10 mouse cellular contexts compared by ENCODE assay signal in genomic region chr4:134092382-134093288, GRCm38 (mm10). TPM values are rescaled to one million over a fixed set of nuclear protein-coding genes. Genes with fewer than 3 reads are reported as not detected.
DNase-seq lines count a peak whose midpoint lies in the region; ATAC-seq and TF ChIP-seq lines count a peak whose summit lies in the region.
"Had no signal": no experiment of that assay in that cellular context is flagged by ENCODE, and none has a peak within 500 bp of the region (broad histone marks: within the 10 kb centered on the region; RNA-seq: fewer than 3 reads in every experiment).

No protein-coding gene starts in this region.

- no peak overlapping the region for H3K4me2 ChIP-seq in hindbrain, embryonic 13.5 days
- H3K4me2 ChIP-seq: embryonic facial prominence, embryonic 15.5 days; limb, embryonic 12.5 days had no signal

- no peaks in the 10 kb centered on the region for H3K79me2 ChIP-seq in C2C12 (ENCODE audit: control insufficient read depth, insufficient read depth)

- no peak overlapping the region for H3K27ac ChIP-seq in hindbrain, embryonic 10.5 days
- H3K27ac ChIP-seq in hindbrain, embryonic 13.5 days = no peak overlapping the region
- H3K27ac ChIP-seq: embryonic facial prominence, embryonic 15.5 days; limb, embryonic 12.5 days had no signal

- H3ac ChIP-seq in C2C12 (ENCODE audit: control insufficient read depth, insufficient read length, low read depth) = no peak overlapping the region

- peak; percentile 33 for DNase-seq in hindbrain, embryonic 10.5 days (ENCODE audit: low spot score)
- peak; percentile 65 to 74 for DNase-seq in adrenal gland, adult 18-20 months (ENCODE audit: low spot score in 2 of 2)
- peak; percentile 34 to 48 for DNase-seq in left cerebral cortex, postnatal 14 days (ENCODE audit: low spot score in 2 of 2)
- peak; percentile 75 to 82 for DNase-seq in natural killer cell, adult 2 months (ENCODE audit: low spot score in 2 of 2)

- no peak overlapping the region for H3K9ac ChIP-seq in hindbrain, embryonic 13.5 days
- H3K9ac ChIP-seq: embryonic facial prominence, embryonic 15.5 days; limb, embryonic 12.5 days had no signal

- no peaks in the 10 kb centered on the region for H3K9me3 ChIP-seq in hindbrain, embryonic 10.5 days
- H3K9me3 ChIP-seq in hindbrain, embryonic 13.5 days = no peaks in the 10 kb centered on the region
- H3K9me3 ChIP-seq: embryonic facial prominence, embryonic 15.5 days; limb, embryonic 12.5 days had no signal

- no peak for ATAC-seq in hindbrain, embryonic 13.5 days (ENCODE audit: low FRiP score)
- ATAC-seq in erythroid progenitor cell, adult 5-6 weeks (replicated peaks; ENCODE audit: low FRiP score, poor library complexity, severe bottlenecking) = peak; percentile 70
- ATAC-seq in inflammation-experienced regulatory T-cells, adult 6 months = no peak

- no peaks in the 10 kb centered on the region for H3K27me3 ChIP-seq in hindbrain, embryonic 10.5 days (ENCODE audit: insufficient read depth, poor library complexity, severe bottlenecking)
- H3K27me3 ChIP-seq in hindbrain, embryonic 13.5 days = no peaks in the 10 kb centered on the region
- H3K27me3 ChIP-seq in C2C12 (ENCODE audit: control insufficient read depth, insufficient read depth, insufficient read length) = peaks cover 32% of the 10 kb centered on the region
- H3K27me3 ChIP-seq: embryonic facial prominence, embryonic 15.5 days; limb, embryonic 12.5 days had no signal

- intact Hi-C loops in left cerebral cortex, postnatal 14 days (cut with DNase I) = no loop called here

- H3K79me3 ChIP-seq in C2C12 (ENCODE audit: low read depth) = no peaks in the 10 kb centered on the region

- H3K36me3 ChIP-seq in hindbrain, embryonic 10.5 days = no peaks in the 10 kb centered on the region
- no peaks in the 10 kb centered on the region for H3K36me3 ChIP-seq in hindbrain, embryonic 13.5 days
- no peaks in the 10 kb centered on the region for H3K36me3 ChIP-seq in C2C12 (ENCODE audit: control insufficient read depth, insufficient read depth)
- H3K36me3 ChIP-seq: embryonic facial prominence, embryonic 15.5 days; limb, embryonic 12.5 days had no signal

- H3K4me3 ChIP-seq in hindbrain, embryonic 10.5 days = no peak overlapping the region
- no peak overlapping the region for H3K4me3 ChIP-seq in hindbrain, embryonic 13.5 days
- H3K4me3 ChIP-seq in C2C12 (ENCODE audit: insufficient read depth, poor library complexity, severe bottlenecking) = no peak overlapping the region
- H3K4me3 ChIP-seq: embryonic facial prominence, embryonic 15.5 days; limb, embryonic 12.5 days had no signal

- peak; percentile 46 for TF ChIP-seq CTCF in C2C12 (IDR thresholded peaks at IDR 0.05; ENCODE audit: control insufficient read depth, insufficient read depth, insufficient read length)

- WGBS in hindbrain, embryonic 10.5 days = 69% methylated on average over 6 of the region's 6 CpGs
- WGBS in hindbrain, embryonic 13.5 days = 74% methylated on average over 6 of the region's 6 CpGs

- H3K4me1 ChIP-seq in hindbrain, embryonic 10.5 days (replicated peaks) = 0 out of 2 replicates have a peak, but pooled peaks cover 4% of the 10 kb centered on the region
- H3K4me1 ChIP-seq in hindbrain, embryonic 13.5 days (replicated peaks) = no peaks in the 10 kb centered on the region
- H3K4me1 ChIP-seq: embryonic facial prominence, embryonic 15.5 days; limb, embryonic 12.5 days had no signal

TF ChIP-seq in C2C12, 6 proteins besides CTCF, POLR2A, EP300 and RAD21:
- no peak for TF ChIP-seq FOSL1 (IDR thresholded peaks at IDR 0.05; ENCODE audit: insufficient read depth, low read length, poor library complexity, severe bottlenecking)
- no peak for TF ChIP-seq MYOG (IDR thresholded peaks at IDR 0.05; ENCODE audit: control insufficient read depth, extremely low read depth, insufficient read length)
- no peak for TF ChIP-seq MAX (IDR thresholded peaks at IDR 0.05)
- TF ChIP-seq USF1 (IDR thresholded peaks at IDR 0.05; ENCODE audit: low read depth) = no peak
- TF ChIP-seq MYOD1 (IDR thresholded peaks at IDR 0.05; ENCODE audit: control insufficient read depth, insufficient read length, low read depth) = no peak
- TF ChIP-seq CEBPB (IDR thresholded peaks at IDR 0.05; ENCODE audit: low read depth) = no peak

RNA-seq across cellular contexts. Expression of gene Cd52, which starts 2.2 kb away (rescaled TPM):
- 5.3 and 5.5 TPM in 2 replicates for polyA plus RNA-seq in hindbrain, embryonic 10.5 days (2016; fragmentation: Nextera tagmentation; extraction: Ambion mirVana)
- polyA plus RNA-seq in hindbrain, embryonic 13.5 days (2015; fragmentation: Nextera tagmentation; extraction: Ambion mirVana) = 3.9 TPM in 2 replicates
- not detected for polyA plus RNA-seq in C2C12 (2012; fragmentation: generic; extraction: Trizol)
- total RNA-seq in adrenal gland, adult 18-20 months (2021) = 10 to 100 TPM; 14.0 to 19.9 TPM
- total RNA-seq in erythroid progenitor cell, adult 5-6 weeks (2015; ENCODE audit: low replicate concordance) = 157 and 288 TPM in 2 replicates
- 103 and 211 TPM in 2 replicates for total RNA-seq in erythroid progenitor cell, adult 5-6 weeks (2017; ENCODE audit: low replicate concordance)
- 1 to 10 TPM in 1 of 2 experiments, under 1 TPM in 1; 0.99 to 2.4 TPM for total RNA-seq in left cerebral cortex, postnatal 14 days (2021)
- 1,000 to 10,000 TPM; 2,728 to 3,832 (median 3,666) TPM for polyA plus RNA-seq in inflammation-experienced regulatory T-cells, adult 6 months (2017; shearing (Covaris generic))

RNA-seq across cellular contexts. Expression of gene Ubxn11, which starts 9.7 kb away (rescaled TPM):
- polyA plus RNA-seq in hindbrain, embryonic 10.5 days (2016; fragmentation: Nextera tagmentation; extraction: Ambion mirVana) = 7.6 and 11.2 TPM in 2 replicates
- 14.7 and 16.0 TPM in 2 replicates for polyA plus RNA-seq in hindbrain, embryonic 13.5 days (2015; fragmentation: Nextera tagmentation; extraction: Ambion mirVana)
- polyA plus RNA-seq in C2C12 (2012; fragmentation: generic; extraction: Trizol) = 0.80 TPM
- 10 to 100 TPM in 1 of 2 experiments, 1 to 10 TPM in 1; 8.7 to 12.6 TPM for total RNA-seq in adrenal gland, adult 18-20 months (2021)
- total RNA-seq in erythroid progenitor cell, adult 5-6 weeks (2015; ENCODE audit: low replicate concordance) = not detected in 2 replicates
- total RNA-seq in erythroid progenitor cell, adult 5-6 weeks (2017; ENCODE audit: low replicate concordance) = 4.5 TPM in 1 of 2 replicates, not detected in the other
- total RNA-seq in left cerebral cortex, postnatal 14 days (2021) = 10 to 100 TPM; 22.6 to 25.0 TPM
- polyA plus RNA-seq in inflammation-experienced regulatory T-cells, adult 6 months (2017; shearing (Covaris generic)) = 10 to 100 TPM; 36.2 to 54.5 (median 36.5) TPM

RNA-seq across cellular contexts. Expression of gene Crybg2, which starts 32.0 kb away (rescaled TPM):
- polyA plus RNA-seq in hindbrain, embryonic 10.5 days (2016; fragmentation: Nextera tagmentation; extraction: Ambion mirVana) = 1.6 and 2.9 TPM in 2 replicates
- 0.49 and 1.1 TPM in 2 replicates for polyA plus RNA-seq in hindbrain, embryonic 13.5 days (2015; fragmentation: Nextera tagmentation; extraction: Ambion mirVana)
- polyA plus RNA-seq in C2C12 (2012; fragmentation: generic; extraction: Trizol) = not detected
- under 1 TPM in 1 of 2 experiments, not detected in 1; 0.13 TPM for total RNA-seq in adrenal gland, adult 18-20 months (2021)
- 5.0 TPM in 1 of 2 replicates, not detected in the other for total RNA-seq in erythroid progenitor cell, adult 5-6 weeks (2015; ENCODE audit: low replicate concordance)
- not detected in 2 replicates for total RNA-seq in erythroid progenitor cell, adult 5-6 weeks (2017; ENCODE audit: low replicate concordance)
- 1 to 10 TPM; 1.3 to 1.4 TPM for total RNA-seq in left cerebral cortex, postnatal 14 days (2021)
- polyA plus RNA-seq in inflammation-experienced regulatory T-cells, adult 6 months (2017; shearing (Covaris generic)) = 10 to 100 TPM; 10.8 to 23.3 (median 14.1) TPM

RNA-seq across cellular contexts. Expression of gene Sh3bgrl3, which starts 36.0 kb away (rescaled TPM):
- 333 and 386 TPM in 2 replicates for polyA plus RNA-seq in hindbrain, embryonic 10.5 days (2016; fragmentation: Nextera tagmentation; extraction: Ambion mirVana)
- 371 and 393 TPM in 2 replicates for polyA plus RNA-seq in hindbrain, embryonic 13.5 days (2015; fragmentation: Nextera tagmentation; extraction: Ambion mirVana)
- polyA plus RNA-seq in C2C12 (2012; fragmentation: generic; extraction: Trizol) = 375 TPM
- total RNA-seq in adrenal gland, adult 18-20 months (2021) = 100 to 1,000 TPM in 1 of 2 experiments, 10 to 100 TPM in 1; 73.4 to 102 TPM
- 129 and 180 TPM in 2 replicates for total RNA-seq in erythroid progenitor cell, adult 5-6 weeks (2015; ENCODE audit: low replicate concordance)
- 22.6 and 67.0 TPM in 2 replicates for total RNA-seq in erythroid progenitor cell, adult 5-6 weeks (2017; ENCODE audit: low replicate concordance)
- 100 to 1,000 TPM; 204 to 214 TPM for total RNA-seq in left cerebral cortex, postnatal 14 days (2021)
- 1,000 to 10,000 TPM in 2 of 3 experiments, 100 to 1,000 TPM in 1; 884 to 1,358 (median 1,179) TPM for polyA plus RNA-seq in inflammation-experienced regulatory T-cells, adult 6 months (2017; shearing (Covaris generic))

RNA-seq across cellular contexts. Expression of gene Zfp683, which starts 39.0 kb away (rescaled TPM):
- not detected in 2 replicates for polyA plus RNA-seq in hindbrain, embryonic 10.5 days (2016; fragmentation: Nextera tagmentation; extraction: Ambion mirVana)
- not detected in 2 replicates for polyA plus RNA-seq in hindbrain, embryonic 13.5 days (2015; fragmentation: Nextera tagmentation; extraction: Ambion mirVana)
- polyA plus RNA-seq in C2C12 (2012; fragmentation: generic; extraction: Trizol) = not detected
- under 1 TPM in 1 of 2 experiments, not detected in 1; 0.32 TPM for total RNA-seq in adrenal gland, adult 18-20 months (2021)
- total RNA-seq in erythroid progenitor cell, adult 5-6 weeks (2015; ENCODE audit: low replicate concordance) = not detected in 2 replicates
- not detected in 2 replicates for total RNA-seq in erythroid progenitor cell, adult 5-6 weeks (2017; ENCODE audit: low replicate concordance)
- total RNA-seq in left cerebral cortex, postnatal 14 days (2021) = not detected
- polyA plus RNA-seq in inflammation-experienced regulatory T-cells, adult 6 months (2017; shearing (Covaris generic)) = 1 to 10 TPM in 1 of 3 experiments, under 1 TPM in 2; 0.80 to 1.1 (median 0.94) TPM
- polyA plus RNA-seq: embryonic facial prominence, embryonic 15.5 days; limb, embryonic 12.5 days had no signal

Comparison
In these comparisons a context has a peak if more than half of its experiments do, and no peak if none do; other contexts are left out.
1. RNA of gene Cd52, which starts 2.2 kb away (polyA plus RNA-seq): 2,728 to 3,832 TPM in inflammation-experienced regulatory T-cells, adult 6 months; 5.3 to 5.5 TPM in hindbrain, embryonic 10.5 days, 3.9 TPM in hindbrain, embryonic 13.5 days and not detected in C2C12 (single experiment); every median in the first group is over 100 times any median in the second.
2. Peak in every context shown above with its lines, with median percentiles within 50 percentile points of each other: DNase-seq.